Mouse (Mus musculus) layer of hippocampus, adult 9-11 months (tissue): ENCODE measurements around the gene Vmn2r18.

Experiments used
- DNase-seq: peaks from one replicate; pipeline ENCODE4 v3.0.0; 2022

The Vmn2r18 gene

DNA sequence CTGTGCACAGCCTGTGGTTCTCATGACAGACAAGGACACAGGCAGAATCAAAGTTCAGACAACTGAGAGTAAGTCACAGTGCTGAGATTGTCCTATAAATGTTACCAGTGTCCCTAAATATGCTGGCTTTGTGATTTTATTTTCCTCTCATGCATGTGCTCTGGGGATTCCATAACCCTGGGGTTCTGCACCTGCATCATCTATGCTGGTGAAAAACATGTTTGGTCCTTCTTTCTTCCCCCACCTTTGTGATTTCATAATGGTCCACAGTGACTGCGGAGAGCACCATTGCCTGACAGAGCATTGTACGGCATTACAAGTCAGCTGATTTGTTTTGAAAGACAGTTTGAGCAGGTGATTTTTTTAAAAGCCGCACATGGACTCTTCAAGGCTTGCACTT lies at the start of gene Vmn2r18:
Vmn2r18 (minus strand) TSS at position 101 of the 400 bp plus-strand sequence.
- no peak for DNase-seq

DNA sequence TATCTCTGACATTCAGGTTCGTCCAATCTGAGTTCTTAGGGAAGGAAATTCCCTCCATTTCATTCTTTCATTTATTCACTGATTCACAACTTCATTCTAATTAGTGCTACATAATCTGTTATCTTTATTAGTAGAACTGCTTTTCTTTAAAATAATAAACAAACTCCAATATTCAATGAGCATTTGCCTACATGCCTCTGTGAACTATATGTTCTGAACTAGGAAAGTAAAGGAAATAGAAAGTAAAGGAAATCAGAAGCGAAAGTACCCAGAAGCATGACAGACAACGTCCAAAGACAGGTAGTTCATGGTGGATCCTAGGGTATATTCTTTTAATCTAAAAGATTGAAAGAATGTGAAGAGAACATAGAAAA lies 45.6 kb upstream of the Vmn2r18 start:
- DNase-seq = no peak

DNA sequence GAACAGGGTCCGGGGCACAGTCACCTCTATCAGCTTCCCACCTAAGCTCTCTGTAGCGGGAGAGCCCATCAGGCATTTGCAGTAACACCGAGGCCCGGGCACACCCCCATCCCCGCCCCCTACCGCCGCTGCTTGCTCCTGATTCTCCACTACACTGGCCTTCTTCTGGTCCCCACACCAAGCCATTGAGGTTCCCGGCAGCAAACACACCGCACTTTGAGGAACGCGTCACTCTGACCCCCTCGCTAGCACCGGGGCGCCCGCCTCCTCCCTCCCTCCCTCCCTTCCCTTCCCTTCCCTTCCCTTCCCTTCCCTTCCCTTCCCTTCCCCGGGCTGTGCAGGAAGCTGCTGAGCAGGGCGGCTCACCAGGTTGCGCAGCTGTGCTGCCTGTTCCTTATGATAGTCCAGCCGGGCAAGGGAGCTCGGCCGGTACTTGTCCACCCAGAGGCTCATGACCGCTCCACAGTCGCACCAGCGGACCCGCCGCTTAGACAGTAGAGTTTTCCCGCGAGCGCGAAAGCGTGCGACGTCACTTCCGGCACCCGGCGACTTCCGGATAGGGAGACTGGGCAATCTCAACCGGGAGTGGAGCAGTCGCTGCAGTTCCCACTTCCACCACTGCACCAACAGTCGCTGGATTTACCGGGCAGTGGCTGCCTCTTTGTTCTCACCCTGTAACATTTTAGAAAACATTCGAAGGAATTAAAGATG lies 45.0 kb upstream of the Vmn2r18 start, which contains the start of gene Rfc3:
Rfc3 (minus strand) TSS at position 543 of the 711 bp plus-strand sequence.
- DNase-seq = peak; percentile 92

DNA sequence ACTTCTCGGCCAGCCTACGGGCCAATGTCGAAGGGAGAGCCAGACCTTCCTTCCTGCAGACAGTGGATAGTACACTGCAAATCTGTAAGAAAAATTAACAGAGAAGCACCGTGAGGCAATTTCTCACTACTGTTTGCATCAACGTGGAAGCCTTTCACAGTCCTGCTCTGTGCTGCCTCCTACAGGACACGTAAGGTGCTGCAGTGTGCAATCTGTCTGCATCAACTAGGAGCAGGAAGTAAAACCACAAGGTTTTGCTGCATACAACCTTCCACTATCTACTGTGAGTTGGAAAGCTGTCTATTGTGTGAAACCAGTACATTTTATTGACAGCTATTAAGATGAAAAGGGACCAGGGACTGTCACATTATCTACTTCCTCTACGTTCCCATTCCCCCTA lies 39.0 kb upstream of the Vmn2r18 start:
- no peak for DNase-seq

DNA sequence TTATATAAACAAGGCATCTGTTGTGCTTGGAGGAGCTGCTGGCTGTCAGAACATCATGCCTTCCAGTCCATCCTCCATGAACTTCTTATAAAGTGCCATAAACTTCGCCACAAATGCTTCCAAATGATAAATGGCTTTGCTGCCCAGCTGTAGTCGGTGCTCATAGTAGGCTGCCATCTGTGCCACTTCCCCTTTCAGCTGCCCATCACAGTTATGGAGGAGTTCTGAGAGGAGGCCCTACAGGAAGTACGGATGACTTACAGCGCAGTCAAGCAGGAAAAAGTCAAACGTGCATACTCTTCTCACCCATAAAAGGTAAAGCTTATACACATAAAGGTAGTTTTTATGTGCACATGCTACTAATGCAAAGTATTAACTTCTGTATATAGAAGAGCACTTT lies 37.0 kb upstream of the Vmn2r18 start:
- no peak for DNase-seq

DNA sequence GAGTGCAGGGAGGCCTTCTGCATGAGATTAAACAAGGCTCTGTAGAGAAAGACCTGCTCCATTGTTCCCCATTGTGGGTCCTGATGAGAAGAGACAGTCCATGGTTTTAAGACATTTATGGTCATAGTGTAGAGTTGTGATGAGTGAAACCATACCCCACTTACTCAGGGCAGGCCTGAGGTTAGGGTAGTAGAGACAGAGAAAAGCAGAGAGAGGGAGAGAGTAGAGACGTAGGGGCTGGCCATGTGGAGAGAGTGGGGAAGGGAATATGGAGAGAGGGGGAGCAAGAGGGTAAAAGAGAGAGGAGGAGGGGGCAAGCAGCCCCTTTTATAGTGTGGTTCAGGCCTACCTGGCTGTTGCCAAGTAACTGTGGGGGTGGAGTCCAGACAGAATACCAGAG lies 36.3 kb upstream of the Vmn2r18 start:
- DNase-seq = no peak

DNA sequence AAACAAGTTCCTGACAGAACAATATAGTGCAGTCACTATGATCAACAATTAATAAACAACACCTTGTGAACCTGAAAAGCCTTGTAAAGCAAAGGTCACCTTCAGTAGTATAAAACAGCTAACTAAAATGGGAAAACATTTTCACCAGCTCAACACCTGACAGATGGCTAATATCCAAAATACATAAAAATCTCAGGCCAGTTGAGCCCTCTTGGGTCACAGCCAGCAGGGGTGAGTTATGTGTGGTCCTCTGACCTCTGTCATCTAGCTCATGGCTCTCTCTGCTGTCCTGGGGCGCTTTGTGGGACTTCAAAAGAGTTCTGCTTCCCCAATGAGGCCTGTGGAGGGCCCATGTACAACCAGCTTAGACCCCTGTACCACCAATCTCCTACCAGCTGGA lies 4.1 kb downstream of the Vmn2r18 start:
- no peak for DNase-seq
